Comparison of ENCODE assay signal across 18 mouse cellular contexts in the genomic region with DNA sequence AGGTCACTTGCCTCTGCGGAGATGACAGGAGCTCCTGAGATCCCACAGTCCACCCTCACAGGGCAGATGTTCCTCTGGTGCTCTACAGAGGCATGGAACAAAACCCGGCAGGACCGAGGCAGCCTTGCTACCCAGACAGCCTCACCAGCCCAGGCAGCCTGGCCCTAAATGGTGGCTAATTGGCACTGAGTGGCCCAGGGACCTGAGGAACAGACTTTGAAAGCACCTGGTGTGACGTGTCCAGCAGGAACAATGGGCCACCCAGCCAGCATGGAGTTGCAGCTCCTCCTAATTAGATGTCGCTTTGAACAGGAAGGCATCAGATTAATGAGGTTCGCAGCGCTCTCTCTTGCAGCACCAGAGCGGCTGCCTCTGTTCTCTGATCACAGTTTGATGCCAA.
DNase-seq lines count a peak whose midpoint lies in the region; ATAC-seq and TF ChIP-seq lines count a peak whose summit lies in the region.
"Had no signal": no experiment of that assay in that cellular context is flagged by ENCODE, and none has a peak within 500 bp of the region (broad histone marks: within the 10 kb centered on the region; RNA-seq: fewer than 3 reads in every experiment).

No protein-coding gene starts in this region.

- H3K9ac ChIP-seq in forebrain, embryonic 12.5 days: no peak overlapping the region
- H3K9ac ChIP-seq in forebrain, embryonic 16.5 days (replicated peaks; ENCODE audit: low read depth, low read length): no peak overlapping the region
- H3K9ac ChIP-seq in neural tube, embryonic 13.5 days: no peak overlapping the region
- no peak overlapping the region for H3K9ac ChIP-seq in neural tube, embryonic 15.5 days (replicated peaks)
- no peak overlapping the region for H3K9ac ChIP-seq in hindbrain, postnatal 0 days (replicated peaks; ENCODE audit: low read length)
- H3K9ac ChIP-seq: heart, embryonic 15.5 days; kidney, embryonic 15.5 days; liver, postnatal 0 days; midbrain, embryonic 12.5 days had no signal

- 0 out of 2 replicates have a peak, but pooled peaks have one; percentile 17 for ATAC-seq in forebrain, embryonic 12.5 days (ENCODE audit: low FRiP score)
- ATAC-seq in forebrain, embryonic 16.5 days: no peak
- 0 out of 2 replicates have a peak, but pooled peaks have one; percentile 9 for ATAC-seq in neural tube, embryonic 13.5 days (ENCODE audit: low read depth)
- no peak for ATAC-seq in neural tube, embryonic 15.5 days (ENCODE audit: low FRiP score)
- no peak for ATAC-seq in hindbrain, postnatal 0 days
- ATAC-seq: intestine, embryonic 16.5 days; liver, postnatal 0 days had no signal

- peaks cover 4% of the 10 kb centered on the region; the same call in 1 of the 2 replicates for H3K4me1 ChIP-seq in forebrain, embryonic 12.5 days
- H3K4me1 ChIP-seq in forebrain, embryonic 16.5 days (replicated peaks; ENCODE audit: control insufficient read depth, insufficient read depth, low read length): peaks cover 17% of the 10 kb centered on the region
- peaks cover 15% of the 10 kb centered on the region for H3K4me1 ChIP-seq in neural tube, embryonic 13.5 days (replicated peaks)
- H3K4me1 ChIP-seq in neural tube, embryonic 15.5 days: peaks cover 16% of the 10 kb centered on the region
- no peaks in the 10 kb centered on the region for H3K4me1 ChIP-seq in hindbrain, postnatal 0 days (ENCODE audit: insufficient read depth, low read length)
- H3K4me1 ChIP-seq: heart, embryonic 15.5 days; midbrain, embryonic 12.5 days had no signal

- no peak overlapping the region for H3K27ac ChIP-seq in forebrain, embryonic 12.5 days
- H3K27ac ChIP-seq in forebrain, embryonic 16.5 days (ENCODE audit: low read length): no peak overlapping the region
- H3K27ac ChIP-seq in neural tube, embryonic 13.5 days (replicated peaks): peak overlapping the region; percentile 33; the same call in 1 of the 2 replicates
- H3K27ac ChIP-seq in neural tube, embryonic 15.5 days (replicated peaks): no peak overlapping the region; the same call in 1 of the 2 replicates
- peak overlapping the region; percentile 11; the same call in 1 of the 2 replicates for H3K27ac ChIP-seq in hindbrain, postnatal 0 days
- H3K27ac ChIP-seq: heart, embryonic 15.5 days; kidney, embryonic 15.5 days; midbrain, embryonic 12.5 days had no signal

- peak; percentile 31 for DNase-seq in hindbrain, postnatal 0 days (ENCODE audit: low spot score)
- DNase-seq in kidney, postnatal 36 days: no peak
- DNase-seq in frontal cortex, postnatal 10 days (ENCODE audit: low spot score in 2 of 2): no peak
- DNase-seq: cerebellum, adult 8-10 months; gastrocnemius, postnatal 36 days; heart, postnatal 4 days; liver, postnatal 0 days; lung, postnatal 10 days; thymus, postnatal 25 days had no signal

- H3K27me3 ChIP-seq in forebrain, embryonic 12.5 days: peaks cover 2% of the 10 kb centered on the region; the same call in 1 of the 2 replicates
- H3K27me3 ChIP-seq in forebrain, embryonic 16.5 days (replicated peaks; ENCODE audit: control insufficient read depth, insufficient read depth, low read length): no peaks in the 10 kb centered on the region
- peaks cover 3% of the 10 kb centered on the region; the same call in 1 of the 2 replicates for H3K27me3 ChIP-seq in neural tube, embryonic 13.5 days
- H3K27me3 ChIP-seq in neural tube, embryonic 15.5 days (replicated peaks): no peaks in the 10 kb centered on the region
- H3K27me3 ChIP-seq in hindbrain, postnatal 0 days (ENCODE audit: insufficient read depth, low read length): no peaks in the 10 kb centered on the region
- H3K27me3 ChIP-seq: heart, embryonic 15.5 days; kidney, embryonic 15.5 days; midbrain, embryonic 12.5 days had no signal

- no peak overlapping the region for H3K4me3 ChIP-seq in forebrain, embryonic 12.5 days (replicated peaks)
- no peak overlapping the region for H3K4me3 ChIP-seq in forebrain, embryonic 16.5 days (replicated peaks; ENCODE audit: low read length)
- no peak overlapping the region for H3K4me3 ChIP-seq in neural tube, embryonic 13.5 days
- no peak overlapping the region for H3K4me3 ChIP-seq in neural tube, embryonic 15.5 days (replicated peaks)
- H3K4me3 ChIP-seq in hindbrain, postnatal 0 days (ENCODE audit: low read length): no peak overlapping the region
- H3K4me3 ChIP-seq: erythroblast, embryonic 14.5 days; heart, embryonic 15.5 days; kidney, embryonic 15.5 days; midbrain, embryonic 12.5 days had no signal

- H3K4me2 ChIP-seq in forebrain, embryonic 12.5 days: no peak overlapping the region
- no peak overlapping the region for H3K4me2 ChIP-seq in forebrain, embryonic 16.5 days (ENCODE audit: low read length)
- no peak overlapping the region for H3K4me2 ChIP-seq in neural tube, embryonic 13.5 days
- no peak overlapping the region for H3K4me2 ChIP-seq in neural tube, embryonic 15.5 days
- no peak overlapping the region for H3K4me2 ChIP-seq in hindbrain, postnatal 0 days (ENCODE audit: low read depth, low read length)
- H3K4me2 ChIP-seq: heart, embryonic 15.5 days; kidney, embryonic 15.5 days; midbrain, embryonic 12.5 days had no signal

- 29% methylated on average over 8 of the region's 8 CpGs for WGBS in forebrain, embryonic 12.5 days
- 19% methylated on average over 8 of the region's 8 CpGs for WGBS in forebrain, embryonic 16.5 days
- 59% methylated on average over 8 of the region's 8 CpGs for WGBS in neural tube, embryonic 13.5 days
- WGBS in neural tube, embryonic 15.5 days: 48% methylated on average over 8 of the region's 8 CpGs
- 48% methylated on average over 8 of the region's 8 CpGs for WGBS in hindbrain, postnatal 0 days

- TF ChIP-seq CTCF in hindbrain, postnatal 0 days (IDR thresholded peaks at IDR 0.05; ENCODE audit: low read depth): no peak

- no peaks in the 10 kb centered on the region for H3K9me3 ChIP-seq in forebrain, embryonic 12.5 days
- H3K9me3 ChIP-seq in forebrain, embryonic 16.5 days (ENCODE audit: control insufficient read depth, low read length): no peaks in the 10 kb centered on the region
- no peaks in the 10 kb centered on the region for H3K9me3 ChIP-seq in neural tube, embryonic 13.5 days
- no peaks in the 10 kb centered on the region for H3K9me3 ChIP-seq in neural tube, embryonic 15.5 days (replicated peaks)
- H3K9me3 ChIP-seq in hindbrain, postnatal 0 days (ENCODE audit: low read length): no peaks in the 10 kb centered on the region
- H3K9me3 ChIP-seq: heart, embryonic 15.5 days; kidney, embryonic 15.5 days; midbrain, embryonic 12.5 days had no signal

- H3K36me3 ChIP-seq in forebrain, embryonic 12.5 days (replicated peaks): no peaks in the 10 kb centered on the region
- no peaks in the 10 kb centered on the region for H3K36me3 ChIP-seq in forebrain, embryonic 16.5 days (ENCODE audit: control insufficient read depth, insufficient read depth)
- no peaks in the 10 kb centered on the region for H3K36me3 ChIP-seq in neural tube, embryonic 13.5 days
- no peaks in the 10 kb centered on the region for H3K36me3 ChIP-seq in neural tube, embryonic 15.5 days
- no peaks in the 10 kb centered on the region for H3K36me3 ChIP-seq in hindbrain, postnatal 0 days (ENCODE audit: insufficient read depth, low read length)
- H3K36me3 ChIP-seq: heart, embryonic 15.5 days; kidney, embryonic 15.5 days; midbrain, embryonic 12.5 days had no signal

Comparison
In these comparisons a context has a peak if more than half of its experiments do, and no peak if none do; other contexts are left out.
1. ATAC-seq: peak in forebrain, embryonic 12.5 days (single experiment) and neural tube, embryonic 13.5 days (single experiment); none in forebrain, embryonic 16.5 days (single experiment), neural tube, embryonic 15.5 days (single experiment) and hindbrain, postnatal 0 days (single experiment).
2. H3K27ac ChIP-seq: peak in neural tube, embryonic 13.5 days (single experiment) and hindbrain, postnatal 0 days (single experiment); none in forebrain, embryonic 12.5 days (single experiment), forebrain, embryonic 16.5 days (single experiment) and neural tube, embryonic 15.5 days (single experiment).